Mouse (Mus musculus) kidney, embryonic 16.5 days (tissue): ENCODE results near the gene Agbl4. TPM values are rescaled to one million over a fixed set of nuclear protein-coding genes. Genes with fewer than 3 reads are reported as not detected.

ENCODE experiments used
- ATAC-seq: fragments of 200-750 bp; cut with Nextera tagmentation; 2 replicates; pipeline ENCODE4 v1.8.0; 2017; ENCODE audit warnings: moderate TSS enrichment; ENCODE audit not compliant: low FRiP score, low TSS enrichment
- H3K27ac ChIP-seq: fragments of 300-500 bp; sonication (generic); 2 replicates; pipeline ENCODE4 v1.5.1; 2014; ENCODE audit warnings: low read length
- H3K27me3 ChIP-seq: fragments of 300-500 bp; sonication (generic); 2 replicates; pipeline ENCODE4 v1.6.1; 2014; ENCODE audit warnings: low read length, control low read depth, mixed read lengths; ENCODE audit not compliant: insufficient read depth
- H3K36me3 ChIP-seq: fragments of 300-500 bp; sonication (generic); 2 replicates; pipeline ENCODE4 v1.6.1; 2014; ENCODE audit warnings: low read length, control low read depth, mixed read lengths; ENCODE audit not compliant: insufficient read depth
- H3K4me1 ChIP-seq: fragments of 300-500 bp; sonication (generic); 2 replicates; pipeline ENCODE4 v1.6.1; 2014; ENCODE audit warnings: low read length, control low read depth, mixed read lengths; ENCODE audit not compliant: insufficient read depth
- H3K4me2 ChIP-seq: fragments of 300-500 bp; sonication (generic); replicated peaks from 2 replicates; pipeline ENCODE4 v1.6.1; 2014; ENCODE audit warnings: low read depth, low read length
- H3K4me3 ChIP-seq: fragments of 300-500 bp; sonication (generic); 2 replicates; pipeline ENCODE4 v1.5.1; 2014; ENCODE audit warnings: mild to moderate bottlenecking, low read length
- H3K9ac ChIP-seq: fragments of 300-500 bp; sonication (generic); replicated peaks from 2 replicates; pipeline ENCODE4 v1.6.1; 2014; ENCODE audit warnings: low read length
- H3K9me3 ChIP-seq: fragments of 300-500 bp; sonication (generic); 2 replicates; pipeline ENCODE4 v1.6.1; 2016; ENCODE audit warnings: low read length, control low read depth
- WGBS: fragments of 180-500 bp; shearing (Covaris S2); extraction: QIAGEN DNeasy Blood & Tissue Kit; methylation state at CpG from one replicate; pipeline ENCODE4 v1.1.7; 2014; 5-methylcytosine and 5-hydroxymethylcytosine counted together
- polyA plus RNA-seq: library from polyadenylated mRNA; unstranded; fragments of >200 nt; fragmentation: Nextera tagmentation; extraction: Ambion mirVana; gene quantifications from 2 replicates; pipeline ENCODE4 v1.2.1, GENCODE M21; 2015

Gene Agbl4
- polyA plus RNA-seq, 1 experiment from 2014 or later = 0.25 TPM

DNA sequence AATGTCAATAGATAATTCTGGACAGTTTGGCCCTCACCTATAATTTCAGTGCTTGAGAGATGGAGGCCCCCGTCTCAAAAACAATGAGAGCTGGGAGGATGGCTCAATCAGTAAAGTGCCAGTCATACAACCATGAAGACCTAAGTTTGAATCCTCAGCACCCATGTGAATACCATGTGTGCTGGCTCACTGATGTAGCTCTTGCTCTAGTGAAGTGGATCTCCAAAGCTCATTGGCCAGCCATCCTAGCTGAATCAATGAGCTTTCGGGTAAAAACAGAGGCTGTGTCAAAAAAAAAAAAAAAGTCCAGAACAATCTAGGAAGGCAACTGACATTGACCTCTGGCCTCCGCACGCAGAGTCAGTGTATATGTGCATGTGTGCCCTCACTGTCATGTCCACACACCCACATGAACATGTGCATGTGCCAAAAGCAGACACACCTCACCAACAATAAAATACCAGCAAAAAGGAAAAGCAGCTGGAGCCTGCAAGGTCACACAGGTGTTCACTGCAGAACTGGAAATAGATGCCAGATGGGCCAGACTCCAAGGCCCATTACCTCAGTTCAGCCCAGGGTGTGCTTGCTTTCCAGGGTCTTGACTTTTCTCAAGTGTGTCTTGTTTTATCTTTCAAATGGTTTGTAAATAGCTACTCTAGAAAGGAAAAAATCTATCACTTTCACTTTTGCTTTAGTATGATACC, 1192.2 kb downstream of the Agbl4 start:
- Histone ChIP-seq H3K27me3 (no peaks in the 10 kb centered on the region), H3K4me3 (no peak overlapping the region), H3K9ac (no peak overlapping the region), H3K36me3 (no peaks in the 10 kb centered on the region), H3K27ac (no peak overlapping the region), H3K4me2 (no peak overlapping the region), H3K4me1 (no peaks in the 10 kb centered on the region), H3K9me3 (no peaks in the 10 kb centered on the region)
- ATAC-seq = no peak
- WGBS = 94% methylated on average over 4 of the region's 4 CpGs

GRCm38 (mm10) chr4:111594655-111595295, 1197.3 kb downstream of the Agbl4 start:
- Histone ChIP-seq H3K9me3 (no peaks in the 10 kb centered on the region), H3K36me3 (no peaks in the 10 kb centered on the region), H3K9ac (no peak overlapping the region), H3K27ac (no peak overlapping the region), H3K27me3 (no peaks in the 10 kb centered on the region), H3K4me3 (no peak overlapping the region), H3K4me1 (no peaks in the 10 kb centered on the region), H3K4me2 (no peak overlapping the region)
- 84% methylated on average over 3 of the region's 3 CpGs for WGBS
- no peak for ATAC-seq

DNA sequence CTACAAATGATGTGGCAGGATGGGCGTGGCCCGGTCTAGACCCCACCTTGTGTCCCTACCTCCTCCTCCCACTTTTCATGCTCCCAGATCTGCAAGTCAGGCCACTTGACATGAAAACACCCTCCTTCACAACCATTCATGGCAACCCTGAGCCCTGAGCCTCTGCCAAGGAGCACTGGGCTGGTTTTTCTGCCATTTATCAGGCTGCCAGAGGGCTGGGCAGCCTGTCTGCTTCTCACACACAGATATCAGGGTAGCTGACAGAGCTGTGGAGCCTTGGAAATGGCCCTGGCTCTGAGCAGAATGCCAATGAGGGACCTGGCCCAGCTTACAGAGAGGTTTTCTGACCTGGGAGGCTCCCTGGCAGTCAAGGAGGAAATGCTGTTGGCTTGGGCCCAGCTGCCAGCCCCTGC, 1199.8 kb downstream of the Agbl4 start:
- H3K4me1 ChIP-seq = no peaks in the 10 kb centered on the region
- no peak overlapping the region for H3K9ac ChIP-seq
- no peak for ATAC-seq
- no peak overlapping the region for H3K4me2 ChIP-seq
- H3K4me3 ChIP-seq = no peak overlapping the region
- WGBS = 93% methylated on average over 2 of the region's 2 CpGs
- H3K27ac ChIP-seq = no peak overlapping the region
- H3K36me3 ChIP-seq = no peaks in the 10 kb centered on the region
- no peaks in the 10 kb centered on the region for H3K27me3 ChIP-seq
- H3K9me3 ChIP-seq = no peaks in the 10 kb centered on the region

DNA sequence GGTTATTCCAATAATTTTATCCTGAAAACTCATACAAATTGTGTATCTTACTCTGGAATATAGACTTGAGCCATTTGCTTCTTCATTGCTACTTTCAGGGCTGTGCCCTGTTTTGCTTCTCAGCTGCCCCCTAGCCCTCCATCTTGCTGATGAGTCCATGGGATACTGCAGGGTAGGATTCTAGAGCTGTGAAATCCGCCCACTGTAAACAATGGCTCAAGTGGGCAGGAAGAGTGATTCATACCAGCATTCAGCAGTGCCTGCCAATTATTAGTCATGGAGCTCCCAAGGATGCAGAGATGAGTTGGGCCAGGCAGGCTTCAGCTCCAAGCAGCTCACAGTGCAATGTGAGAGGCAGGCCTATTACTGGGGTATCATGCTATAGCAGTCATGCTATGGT, 1200.5 kb downstream of the Agbl4 start:
- H3K9ac ChIP-seq = no peak overlapping the region
- 68% methylated on average over 1 of the region's 1 CpGs for WGBS
- no peaks in the 10 kb centered on the region for H3K4me1 ChIP-seq
- no peaks in the 10 kb centered on the region for H3K9me3 ChIP-seq
- H3K27me3 ChIP-seq = no peaks in the 10 kb centered on the region
- no peak overlapping the region for H3K27ac ChIP-seq
- no peak overlapping the region for H3K4me2 ChIP-seq
- ATAC-seq = no peak
- no peaks in the 10 kb centered on the region for H3K36me3 ChIP-seq
- H3K4me3 ChIP-seq = no peak overlapping the region

DNA sequence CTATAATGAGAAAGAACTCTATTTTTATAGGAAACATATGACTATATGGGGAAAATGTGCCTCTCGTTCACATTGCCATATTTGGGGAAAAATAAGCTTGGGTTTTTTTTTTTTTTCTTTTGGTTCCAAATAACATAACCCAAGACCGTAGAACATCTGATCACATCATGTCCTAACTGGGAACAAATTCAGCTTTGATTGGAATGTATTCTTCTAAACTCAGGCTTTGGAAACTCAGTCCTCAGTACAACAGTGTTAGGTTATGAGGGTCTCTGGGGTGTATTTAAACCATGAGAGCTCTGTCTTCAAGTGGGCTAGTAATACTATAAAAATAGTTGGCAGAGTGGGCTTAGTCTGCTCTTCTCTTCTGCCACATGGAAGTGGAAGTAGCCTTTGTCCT, 1205.7 kb downstream of the Agbl4 start:
- Histone ChIP-seq H3K27me3 (no peaks in the 10 kb centered on the region), H3K4me1 (no peaks in the 10 kb centered on the region), H3K9ac (no peak overlapping the region), H3K4me3 (no peak overlapping the region), H3K27ac (no peak overlapping the region), H3K9me3 (no peaks in the 10 kb centered on the region), H3K36me3 (no peaks in the 10 kb centered on the region), H3K4me2 (no peak overlapping the region)
- WGBS = 84% methylated on average over 2 of the region's 2 CpGs
- no peak for ATAC-seq

- ATAC-seq = no peak
- H3K4me1 ChIP-seq = no peaks in the 10 kb centered on the region
- 82% methylated on average over 8 of the region's 8 CpGs for WGBS
- H3K27me3 ChIP-seq = no peaks in the 10 kb centered on the region
- no peak overlapping the region for H3K4me3 ChIP-seq
- no peaks in the 10 kb centered on the region for H3K36me3 ChIP-seq
- H3K9ac ChIP-seq = no peak overlapping the region
- H3K27ac ChIP-seq = no peak overlapping the region
- no peak overlapping the region for H3K4me2 ChIP-seq
- H3K9me3 ChIP-seq = no peaks in the 10 kb centered on the region
Observed at GRCm38 (mm10) chr4:111607826-111608500, 1210.5 kb downstream of the Agbl4 start.

DNA sequence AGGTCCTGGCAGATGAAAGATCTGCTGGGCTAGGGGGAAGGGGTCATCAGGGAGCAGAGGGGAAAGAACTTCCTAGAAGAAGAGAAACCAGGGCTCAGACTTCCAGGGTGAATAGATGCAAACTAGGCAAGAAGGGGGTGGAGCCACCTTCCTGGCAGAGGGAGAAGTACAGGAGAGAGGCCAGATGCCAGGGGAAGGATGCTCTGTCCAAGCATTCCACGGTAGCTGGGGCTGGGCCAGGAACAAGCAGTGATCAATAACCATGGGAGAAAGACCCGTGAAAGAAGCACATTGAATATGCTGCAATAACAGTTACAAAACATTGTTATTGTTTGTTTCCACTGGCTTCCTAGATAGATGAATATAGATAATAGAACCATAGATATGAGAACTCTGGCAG, 1224.4 kb downstream of the Agbl4 start:
- H3K36me3 ChIP-seq = no peaks in the 10 kb centered on the region
- no peak overlapping the region for H3K27ac ChIP-seq
- ATAC-seq = no peak
- no peaks in the 10 kb centered on the region for H3K27me3 ChIP-seq
- no peak overlapping the region for H3K9ac ChIP-seq
- 66% methylated on average over 2 of the region's 2 CpGs for WGBS
- H3K9me3 ChIP-seq = no peaks in the 10 kb centered on the region
- no peak overlapping the region for H3K4me2 ChIP-seq
- no peak overlapping the region for H3K4me3 ChIP-seq
- H3K4me1 ChIP-seq = no peaks in the 10 kb centered on the region

GRCm38 (mm10) chr4:111624914-111625313, 1227.5 kb downstream of the Agbl4 start:
- no peaks in the 10 kb centered on the region for H3K9me3 ChIP-seq
- WGBS = 59% methylated on average over 5 of the region's 5 CpGs
- H3K4me1 ChIP-seq = no peaks in the 10 kb centered on the region
- no peaks in the 10 kb centered on the region for H3K36me3 ChIP-seq
- no peak overlapping the region for H3K4me2 ChIP-seq
- no peak overlapping the region for H3K9ac ChIP-seq
- ATAC-seq = no peak
- H3K4me3 ChIP-seq = no peak overlapping the region
- H3K27ac ChIP-seq = no peak overlapping the region
- no peaks in the 10 kb centered on the region for H3K27me3 ChIP-seq

DNA sequence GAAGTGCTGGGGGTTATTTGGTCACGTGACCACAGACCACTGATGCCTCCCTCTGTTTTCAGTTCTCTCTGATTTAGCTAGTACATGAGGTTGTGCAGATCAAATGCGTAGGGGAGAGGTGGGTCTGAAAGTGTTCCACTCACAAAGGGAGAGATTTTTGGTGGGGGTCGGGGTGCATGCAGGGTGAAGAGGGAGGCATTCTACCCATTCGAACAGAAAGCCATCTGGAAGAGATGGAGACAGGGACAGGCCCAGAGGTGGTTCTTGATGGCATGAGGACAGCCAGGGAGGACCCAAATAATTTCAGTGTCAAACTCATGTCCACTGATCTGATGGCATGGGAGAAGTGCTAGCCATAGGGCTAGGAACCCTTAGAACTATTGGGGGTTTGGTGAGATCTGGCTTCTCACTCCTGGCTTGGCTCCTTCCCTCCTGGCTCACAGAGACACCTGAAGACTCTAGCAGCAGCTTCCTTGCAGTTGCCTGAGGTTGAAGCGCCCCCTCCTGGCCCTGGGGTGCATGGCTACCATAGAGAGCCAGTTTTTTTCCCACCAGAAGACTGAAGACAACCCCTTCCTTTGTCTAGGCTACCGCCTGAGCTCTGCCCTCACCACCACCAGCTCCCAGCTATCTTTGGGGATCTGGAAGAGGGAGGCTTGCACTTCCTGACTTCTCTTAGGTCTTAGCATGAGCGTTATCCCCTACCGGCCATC, 1228.8 kb downstream of the Agbl4 start:
- WGBS = 41% methylated on average over 8 of the region's 8 CpGs
- Histone ChIP-seq H3K27me3 (no peaks in the 10 kb centered on the region), H3K9me3 (no peaks in the 10 kb centered on the region), H3K4me2 (no peak overlapping the region), H3K36me3 (no peaks in the 10 kb centered on the region), H3K4me1 (no peaks in the 10 kb centered on the region), H3K27ac (no peak overlapping the region), H3K9ac (no peak overlapping the region), H3K4me3 (no peak overlapping the region)
- peak; percentile 65; the same call in 1 of the 2 replicates for ATAC-seq
